Mouse (Mus musculus) cortical plate, adult 2 months (tissue): ENCODE results near the gene Olfr318.

Experiments used
- CTCF ChIP-seq: fragments of 200-500 bp; IDR thresholded peaks from 2 replicates; pipeline ENCODE4 v1.5.1; 2011; ENCODE audit warnings: mild to moderate bottlenecking, control low read depth, low read length; ENCODE audit not compliant: insufficient read depth; ENCODE audit errors: extremely low read depth
- POLR2A ChIP-seq: fragments of 200-500 bp; IDR thresholded peaks from 2 replicates; pipeline ENCODE4 v1.6.1; 2011; ENCODE audit warnings: mild to moderate bottlenecking, low read length, control low read depth; ENCODE audit not compliant: insufficient read depth; ENCODE audit errors: extremely low read depth

DNA sequence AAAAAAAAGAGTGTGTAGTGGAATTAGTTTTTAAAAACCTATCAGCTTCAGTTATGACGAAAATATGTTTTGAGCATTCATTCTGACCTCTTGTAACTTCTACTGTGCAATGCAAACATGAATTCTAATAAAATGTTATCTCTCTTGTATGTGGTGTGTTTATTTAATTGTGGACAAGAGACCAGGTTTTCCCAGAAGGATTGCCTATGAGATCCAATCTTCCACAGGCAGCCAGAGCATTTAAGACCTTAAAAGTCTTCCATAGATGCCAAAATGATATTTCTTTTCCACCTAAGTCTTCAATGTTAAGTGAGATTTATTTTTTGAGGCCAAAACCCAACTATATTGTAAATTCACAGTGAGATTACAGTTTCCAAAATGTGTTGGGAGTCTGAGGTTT, 43.0 kb downstream of the Olfr318 start, which contains the start of gene Olfr320:
- TF ChIP-seq POLR2A: no peak
- no peak for TF ChIP-seq CTCF
